Mouse (Mus musculus) frontal cortex, postnatal 10 days (tissue): ENCODE results near the gene Dgat2.
A peak's percentile ranks its signal among the peaks of the same experiment; 100 is the strongest.

Experiments
- DNase-seq, 2 experiments: peaks; one replicate each; pipeline ENCODE4 v3.0.0; 2022; ENCODE audit warnings: low spot score in 2 of 2, mixed read lengths in 1 of 2

The Dgat2 gene

GRCm38 (mm10) chr7:99182432-99183172, at the start of gene Dgat2:
Gene Dgat2, minus strand, starts transcription at chr7:99182719.
- DNase-seq = peak; percentile 78 to 91

DNA sequence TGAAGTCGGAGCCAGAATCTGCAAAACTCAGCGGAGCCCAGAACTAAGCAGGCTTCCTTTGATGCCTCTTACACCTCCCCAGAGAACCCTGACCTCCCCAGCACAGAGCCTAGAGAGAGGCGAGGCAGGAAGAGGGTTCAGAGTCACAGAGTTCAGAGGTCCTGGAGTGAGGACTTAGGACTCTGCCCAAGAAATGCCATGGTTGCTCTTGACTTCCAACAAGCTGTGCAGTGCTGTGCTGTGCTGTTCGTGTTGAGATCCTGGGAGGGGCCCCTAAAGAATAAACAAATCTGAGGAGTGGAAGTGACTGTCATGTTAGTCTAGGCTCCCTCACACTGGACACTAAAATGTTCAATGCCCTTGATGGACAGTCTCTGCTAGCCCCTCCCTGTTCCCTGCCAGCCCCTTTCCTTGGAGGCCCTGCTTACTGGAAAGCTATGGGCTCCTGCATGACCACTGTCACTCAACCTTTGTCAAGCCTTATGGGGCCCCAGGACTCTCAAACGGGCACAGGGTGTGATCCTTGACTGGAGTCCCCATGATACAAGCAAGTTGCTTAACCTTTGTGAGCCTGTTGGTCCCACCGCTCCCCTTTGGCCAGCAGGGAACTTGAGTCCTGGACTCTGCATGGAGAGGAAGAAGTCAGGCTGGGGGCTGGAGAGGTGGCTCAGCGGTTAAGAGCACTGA, 47.7 kb upstream of the Dgat2 start:
- DNase-seq = no peak

- no peak for DNase-seq
Observed at GRCm38 (mm10) chr7:99229411-99229810, 46.9 kb upstream of the Dgat2 start.

GRCm38 (mm10) chr7:99228825-99229224, 46.3 kb upstream of the Dgat2 start:
- no peak for DNase-seq

DNA sequence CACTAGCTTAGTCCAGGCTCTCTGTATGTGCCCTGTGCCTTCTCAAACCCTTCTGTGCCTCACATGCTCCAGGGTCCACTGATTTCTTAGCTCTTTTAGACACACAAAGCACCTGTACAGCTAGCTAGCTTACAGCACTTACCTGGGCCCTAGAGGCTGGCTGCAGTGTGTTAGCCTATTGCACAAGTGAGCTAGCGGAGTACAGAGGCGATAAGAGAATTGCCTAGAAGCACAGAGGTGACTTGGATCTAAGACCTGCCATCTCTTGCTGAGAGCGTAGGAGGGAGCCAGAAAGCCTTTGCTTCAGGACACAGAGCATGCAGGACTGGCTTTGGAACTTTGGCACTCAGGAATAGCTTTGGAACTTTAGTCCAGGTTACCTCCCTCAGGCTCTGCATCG, 44.7 kb upstream of the Dgat2 start:
- no peak for DNase-seq

GRCm38 (mm10) chr7:99226662-99227061, 44.1 kb upstream of the Dgat2 start:
- no peak for DNase-seq

DNA sequence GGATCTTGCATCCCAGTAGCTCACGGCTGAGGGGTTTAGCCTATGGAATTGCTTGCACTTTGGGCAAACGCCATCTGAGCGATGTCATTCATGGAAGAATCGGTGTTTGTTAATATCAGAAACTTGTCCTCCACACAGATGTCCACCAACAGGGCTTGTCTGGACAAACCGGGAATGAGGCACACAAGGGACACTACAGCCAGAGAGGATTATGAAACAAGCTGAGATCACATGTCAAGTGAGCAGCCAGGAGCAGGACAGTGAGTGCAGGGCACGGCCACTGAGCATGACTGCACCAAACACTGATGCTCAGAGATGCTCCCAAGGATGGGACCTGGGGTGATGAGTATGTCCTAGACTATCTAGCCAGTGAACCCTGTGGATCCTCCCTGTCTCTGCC, 42.9 kb upstream of the Dgat2 start:
- no peak for DNase-seq

GRCm38 (mm10) chr7:99224648-99225190, 42.2 kb upstream of the Dgat2 start:
- DNase-seq = no peak

DNA sequence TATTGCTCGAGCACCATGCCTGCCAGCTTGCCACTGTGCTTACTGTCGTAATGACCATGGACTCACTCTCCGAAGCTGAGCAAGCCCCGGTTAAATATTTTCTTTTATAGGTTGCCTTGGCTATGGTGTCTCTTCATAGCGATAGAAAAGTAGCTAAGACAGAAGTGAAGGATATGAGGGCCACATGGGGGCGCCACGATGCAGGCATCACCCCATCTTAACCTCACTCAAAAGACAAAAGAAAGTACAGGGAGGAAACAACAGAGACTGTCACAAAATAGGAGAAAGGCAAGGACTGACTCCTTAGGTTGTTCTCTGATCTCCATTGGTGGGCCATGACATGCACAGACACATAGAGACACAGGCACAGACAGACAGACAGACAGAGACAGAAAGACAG, 41.7 kb upstream of the Dgat2 start:
- DNase-seq = no peak

DNA sequence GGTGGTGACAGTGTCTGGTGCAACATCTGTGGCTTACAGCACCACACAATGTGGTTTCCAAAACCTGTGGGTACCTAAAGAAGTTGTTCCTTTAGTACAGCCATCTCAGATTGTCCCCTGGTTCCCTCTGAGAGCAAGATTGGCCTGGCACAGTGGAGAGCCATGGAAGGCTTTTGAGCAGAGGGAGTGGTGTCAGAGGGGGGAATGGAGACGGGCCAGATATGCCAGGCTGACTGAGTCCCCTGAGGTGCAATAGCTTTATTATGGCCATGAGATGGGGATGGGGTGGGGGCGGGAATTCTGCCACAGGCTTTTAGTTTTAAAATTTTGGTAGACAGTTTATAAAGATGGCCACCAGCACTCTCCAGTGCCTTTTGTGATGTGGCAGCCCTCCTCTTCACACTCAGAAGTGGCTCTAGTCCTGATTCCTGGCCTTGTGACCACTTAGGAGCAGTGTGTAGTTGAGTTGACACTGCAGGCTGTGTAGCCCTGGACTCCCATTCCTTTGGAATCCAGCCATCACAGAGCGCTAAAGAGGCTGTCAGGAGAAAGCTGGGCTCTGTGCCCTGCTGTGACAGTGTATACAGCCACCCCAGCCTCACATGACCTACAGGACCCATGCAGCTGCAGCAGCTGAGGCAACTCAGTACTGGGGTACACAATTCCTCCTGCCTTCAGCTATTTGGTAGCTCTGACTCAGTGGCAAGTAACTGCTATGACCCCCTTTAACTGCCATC, 35.0 kb upstream of the Dgat2 start:
- peak; percentile 31 to 38 for DNase-seq

DNA sequence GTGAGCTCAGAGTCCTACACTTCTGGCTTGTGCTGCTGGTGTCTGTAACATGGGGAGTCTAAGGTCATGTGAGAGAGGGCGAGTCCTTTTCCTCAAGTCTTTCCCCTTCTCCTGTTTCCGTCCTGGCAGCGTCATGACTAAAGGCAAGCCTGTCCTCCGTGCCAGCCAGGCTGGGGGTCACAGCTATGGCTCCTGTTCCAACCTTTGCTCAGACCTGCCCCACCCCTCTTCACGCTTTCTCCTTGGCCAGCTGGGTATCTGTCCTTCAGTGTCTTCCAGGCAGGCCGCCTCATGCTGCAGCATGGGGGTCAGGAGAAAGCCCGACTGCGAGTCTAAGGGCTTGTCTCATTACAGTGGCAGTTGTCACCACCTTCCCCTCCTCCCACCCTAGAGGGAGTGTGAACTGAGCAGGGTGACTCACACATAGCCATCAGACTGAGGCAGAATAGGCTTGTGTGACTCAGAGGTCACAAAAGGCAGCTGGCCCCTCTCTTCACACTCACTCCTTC, 32.9 kb upstream of the Dgat2 start:
- DNase-seq = no peak

DNA sequence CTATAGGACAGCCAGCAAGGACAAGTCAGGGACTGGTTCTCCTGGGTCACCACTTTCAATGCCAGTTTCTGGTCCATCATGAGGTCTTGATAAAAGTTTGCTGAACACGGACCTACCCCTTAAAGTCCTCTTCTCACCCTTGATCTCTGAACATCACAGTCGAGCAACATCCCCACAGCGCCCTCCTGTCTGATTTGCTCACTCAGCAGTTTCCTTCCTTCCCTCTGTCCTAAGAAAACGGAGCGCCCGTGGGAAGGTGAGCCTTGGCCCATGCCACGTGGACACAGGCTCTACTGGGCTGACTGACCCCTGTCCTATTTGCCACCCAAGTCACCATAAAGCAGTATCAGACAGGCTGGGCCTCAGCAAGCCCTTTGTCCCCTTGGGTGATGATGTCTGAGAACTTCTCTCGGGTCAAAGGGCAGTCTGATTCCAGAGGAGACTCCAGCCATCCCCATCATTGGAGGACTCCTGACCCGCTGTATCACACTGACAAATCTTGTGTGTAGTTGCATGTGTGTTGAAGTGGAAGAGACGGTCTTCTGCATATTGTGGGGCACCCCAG, 32.2 kb upstream of the Dgat2 start:
- no peak for DNase-seq

GRCm38 (mm10) chr7:99213686-99214085, 31.2 kb upstream of the Dgat2 start:
- DNase-seq = no peak

DNA sequence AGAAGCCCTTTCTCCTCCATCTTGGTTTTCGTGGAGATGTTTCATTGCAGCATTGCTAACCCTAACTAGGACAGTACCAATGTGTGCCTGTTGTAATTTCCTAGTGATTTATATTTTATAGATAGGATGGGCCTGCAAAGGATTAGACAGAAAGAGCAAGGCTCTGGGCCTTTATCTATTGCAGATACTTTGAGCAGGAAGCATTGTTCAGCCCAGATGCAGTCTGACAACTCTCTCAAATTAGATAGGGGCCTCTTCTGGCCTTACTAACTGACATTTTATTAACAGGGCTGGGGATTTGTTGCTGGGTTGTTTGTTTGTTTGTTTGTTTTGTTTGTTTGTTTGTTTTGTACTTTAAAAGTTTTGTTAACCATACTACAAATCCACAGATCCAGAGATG, 30.5 kb upstream of the Dgat2 start:
- DNase-seq = no peak

- no peak for DNase-seq
Observed at GRCm38 (mm10) chr7:99208704-99209103, 26.2 kb upstream of the Dgat2 start.

GRCm38 (mm10) chr7:99206364-99206763, 23.8 kb upstream of the Dgat2 start:
- no peak for DNase-seq

DNA sequence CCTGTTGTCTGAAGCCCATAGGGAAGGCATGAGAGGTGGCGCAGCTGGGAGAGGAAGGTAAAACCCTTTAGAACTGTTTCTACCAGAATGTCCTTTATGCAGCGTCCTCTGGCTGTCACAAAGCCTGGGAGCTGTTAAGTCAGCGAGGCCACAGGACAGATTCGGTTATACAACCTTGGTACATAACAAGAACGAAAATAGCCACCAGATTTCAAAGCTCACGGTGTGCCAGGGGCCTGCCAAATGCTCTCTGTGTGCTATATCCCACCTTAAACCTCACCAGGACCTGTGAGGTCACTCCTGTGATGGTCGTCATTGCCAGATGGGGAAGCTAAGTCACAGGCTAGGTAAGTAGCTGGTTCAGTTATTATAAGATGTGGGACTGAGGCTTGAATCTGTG, 19.6 kb upstream of the Dgat2 start:
- no peak for DNase-seq

- DNase-seq = no peak
Observed at GRCm38 (mm10) chr7:99200290-99200689, 17.8 kb upstream of the Dgat2 start.

GRCm38 (mm10) chr7:99199451-99200175, 17.1 kb upstream of the Dgat2 start:
- DNase-seq = no peak

- DNase-seq = no peak
Observed at GRCm38 (mm10) chr7:99198811-99199210, 16.3 kb upstream of the Dgat2 start.

DNA sequence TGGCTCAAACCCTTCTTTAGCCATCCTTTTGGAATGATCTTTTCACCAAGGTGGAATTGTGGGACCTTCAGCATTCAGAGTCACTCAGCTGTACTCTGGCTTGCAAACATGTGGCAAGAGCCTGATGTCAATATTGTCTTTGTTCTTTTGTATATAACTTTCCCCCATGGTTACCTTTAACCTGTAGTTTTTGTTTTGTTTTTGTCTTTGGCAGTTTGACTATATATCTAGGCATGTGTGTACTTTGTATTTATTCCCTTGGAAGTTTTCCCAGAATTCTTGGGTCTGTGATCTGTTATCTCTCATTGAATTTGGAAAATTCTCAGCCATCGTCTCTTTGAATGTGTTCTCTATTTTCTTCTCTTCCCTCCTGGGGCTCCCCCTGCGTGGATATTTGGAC, 12.0 kb upstream of the Dgat2 start:
- DNase-seq = no peak
